In the genomic region with DNA sequence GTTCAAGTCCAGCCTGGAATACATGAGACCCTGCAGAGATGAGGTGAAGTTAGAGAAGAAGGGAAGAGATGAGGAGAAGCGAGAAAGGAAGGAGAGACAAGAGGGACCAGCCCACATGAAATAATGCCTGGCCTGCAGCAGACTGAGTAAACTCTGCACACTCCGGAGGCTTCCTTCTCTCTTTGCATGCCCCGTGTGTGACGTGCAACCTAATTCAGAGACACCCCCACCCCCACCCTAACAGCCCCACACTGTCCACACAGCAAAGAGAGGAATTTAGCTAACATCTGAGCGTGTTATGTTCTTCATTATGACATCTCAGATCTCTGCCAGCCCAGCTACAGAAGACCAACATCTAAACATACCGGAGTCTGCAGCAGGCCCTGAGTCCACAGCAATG, we compare ENCODE assay signal across 22 mouse cellular contexts. TPM values are rescaled to one million over a fixed set of nuclear protein-coding genes. Genes with fewer than 3 reads are reported as not detected.
A peak's percentile ranks its signal among the peaks of the same experiment; 100 is the strongest.
DNase-seq lines count a peak whose midpoint lies in the region; ATAC-seq and TF ChIP-seq lines count a peak whose summit lies in the region.
"Had no signal": no experiment of that assay in that cellular context is flagged by ENCODE, and none has a peak within 500 bp of the region (broad histone marks: within the 10 kb centered on the region; RNA-seq: fewer than 3 reads in every experiment).

No protein-coding gene starts in this region.

- no peak overlapping the region for H3K4me2 ChIP-seq in heart, embryonic 15.5 days
- H3K4me2 ChIP-seq in heart, embryonic 12.5 days: no peak overlapping the region
- no peak overlapping the region for H3K4me2 ChIP-seq in lung, embryonic 15.5 days
- no peak overlapping the region for H3K4me2 ChIP-seq in stomach, embryonic 15.5 days
- H3K4me2 ChIP-seq: forebrain, embryonic 12.5 days; hindbrain, embryonic 15.5 days; limb, embryonic 13.5 days; liver, embryonic 15.5 days; midbrain, embryonic 13.5 days had no signal

- no peaks in the 10 kb centered on the region for H3K36me3 ChIP-seq in heart, embryonic 15.5 days
- no peaks in the 10 kb centered on the region for H3K36me3 ChIP-seq in heart, embryonic 12.5 days
- no peaks in the 10 kb centered on the region for H3K36me3 ChIP-seq in lung, embryonic 15.5 days
- no peaks in the 10 kb centered on the region for H3K36me3 ChIP-seq in stomach, embryonic 15.5 days
- H3K36me3 ChIP-seq: forebrain, embryonic 12.5 days; hindbrain, embryonic 15.5 days; limb, embryonic 13.5 days; liver, embryonic 15.5 days; midbrain, embryonic 13.5 days had no signal

- no peaks in the 10 kb centered on the region for H3K9me3 ChIP-seq in heart, embryonic 15.5 days (replicated peaks)
- no peaks in the 10 kb centered on the region for H3K9me3 ChIP-seq in heart, embryonic 12.5 days (replicated peaks)
- no peaks in the 10 kb centered on the region for H3K9me3 ChIP-seq in lung, embryonic 15.5 days
- H3K9me3 ChIP-seq in stomach, embryonic 15.5 days: no peaks in the 10 kb centered on the region
- H3K9me3 ChIP-seq: forebrain, embryonic 12.5 days; hindbrain, embryonic 15.5 days; limb, embryonic 13.5 days; liver, embryonic 15.5 days; midbrain, embryonic 13.5 days had no signal

- no peak for TF ChIP-seq CTCF in embryonic fibroblast, embryonic 13.5 days (IDR thresholded peaks at IDR 0.05; ENCODE audit: borderline replicate concordance, insufficient read depth, low read length)

- no peak for DNase-seq in lung, adult 18-20 months
- no peak for DNase-seq in adrenal gland, postnatal 25 days
- DNase-seq: gastrocnemius, postnatal 10 days; heart, adult 11 months; heart, postnatal 36 days; kidney, adult 18-20 months; kidney, postnatal 10 days; layer of hippocampus, postnatal 36 days; thymus, postnatal 25 days had no signal

- no peak; the same call in 1 of the 2 replicates for ATAC-seq in heart, embryonic 15.5 days (replicated peaks; ENCODE audit: insufficient number of reproducible peaks, insufficient read depth, low FRiP score, low read depth)
- no peak for ATAC-seq in heart, embryonic 12.5 days (ENCODE audit: insufficient number of reproducible peaks, low FRiP score)
- no peak for ATAC-seq in lung, embryonic 15.5 days (ENCODE audit: borderline replicate concordance, extremely low read depth, low FRiP score, low TSS enrichment)
- no peak for ATAC-seq in stomach, embryonic 15.5 days (ENCODE audit: insufficient read depth, low FRiP score, low read depth)
- ATAC-seq in cerebellum, adult (ENCODE audit: insufficient number of reproducible peaks, low FRiP score, low TSS enrichment): no peak
- ATAC-seq: midbrain, embryonic 13.5 days had no signal

- H3K27me3 ChIP-seq in heart, embryonic 15.5 days: no peaks in the 10 kb centered on the region
- H3K27me3 ChIP-seq in heart, embryonic 12.5 days (replicated peaks): no peaks in the 10 kb centered on the region
- no peaks in the 10 kb centered on the region for H3K27me3 ChIP-seq in lung, embryonic 15.5 days
- H3K27me3 ChIP-seq in stomach, embryonic 15.5 days (replicated peaks): no peaks in the 10 kb centered on the region
- H3K27me3 ChIP-seq: forebrain, embryonic 12.5 days; hindbrain, embryonic 15.5 days; limb, embryonic 13.5 days; liver, embryonic 15.5 days; midbrain, embryonic 13.5 days had no signal

- H3K27ac ChIP-seq in heart, embryonic 15.5 days: peak overlapping the region; percentile 44
- H3K27ac ChIP-seq in heart, embryonic 12.5 days (ENCODE audit: poor library complexity, severe bottlenecking): no peak overlapping the region
- peak overlapping the region; percentile 75 for H3K27ac ChIP-seq in lung, embryonic 15.5 days
- peak overlapping the region; percentile 11 for H3K27ac ChIP-seq in embryonic fibroblast, embryonic 13.5 days (ENCODE audit: insufficient read depth, low read length)
- H3K27ac ChIP-seq in stomach, embryonic 15.5 days: peak overlapping the region; percentile 55
- H3K27ac ChIP-seq: forebrain, embryonic 12.5 days; hindbrain, embryonic 15.5 days; layer of hippocampus, adult 2 months; limb, embryonic 13.5 days; liver, embryonic 15.5 days; midbrain, embryonic 13.5 days had no signal

- WGBS in heart, embryonic 15.5 days: 45% methylated on average over 6 of the region's 6 CpGs
- whole genome bisulfite sequencing in heart, embryonic 12.5 days: 55% methylated on average over 6 of the region's 6 CpGs
- 28% methylated on average over 6 of the region's 6 CpGs for WGBS in lung, embryonic 15.5 days
- WGBS in stomach, embryonic 15.5 days: 40% methylated on average over 6 of the region's 6 CpGs

- TF ChIP-seq POLR2A in embryonic fibroblast, embryonic 13.5 days (IDR thresholded peaks at IDR 0.05; ENCODE audit: low read depth, low read length): no peak

- no peak overlapping the region for H3K4me3 ChIP-seq in heart, embryonic 15.5 days
- no peak overlapping the region for H3K4me3 ChIP-seq in heart, embryonic 12.5 days
- H3K4me3 ChIP-seq in lung, embryonic 15.5 days: no peak overlapping the region
- no peak overlapping the region for H3K4me3 ChIP-seq in embryonic fibroblast, embryonic 13.5 days (ENCODE audit: insufficient read depth, low read length)
- no peak overlapping the region for H3K4me3 ChIP-seq in stomach, embryonic 15.5 days (replicated peaks)
- H3K4me3 ChIP-seq: forebrain, embryonic 12.5 days; hindbrain, embryonic 15.5 days; layer of hippocampus, adult 2 months; limb, embryonic 13.5 days; liver, embryonic 15.5 days; midbrain, embryonic 13.5 days; myocyte had no signal

- H3K4me1 ChIP-seq in heart, embryonic 15.5 days (replicated peaks): peaks cover 31% of the 10 kb centered on the region
- peaks cover 27% of the 10 kb centered on the region for H3K4me1 ChIP-seq in heart, embryonic 12.5 days (replicated peaks)
- H3K4me1 ChIP-seq in lung, embryonic 15.5 days: peaks cover 34% of the 10 kb centered on the region
- H3K4me1 ChIP-seq in embryonic fibroblast, embryonic 13.5 days (ENCODE audit: control insufficient read depth, insufficient read depth, low read length): peaks cover 25% of the 10 kb centered on the region
- peaks cover 25% of the 10 kb centered on the region for H3K4me1 ChIP-seq in stomach, embryonic 15.5 days
- H3K4me1 ChIP-seq: forebrain, embryonic 12.5 days; midbrain, embryonic 13.5 days had no signal

- no peak overlapping the region for H3K9ac ChIP-seq in heart, embryonic 15.5 days
- no peak overlapping the region for H3K9ac ChIP-seq in heart, embryonic 12.5 days
- H3K9ac ChIP-seq in lung, embryonic 15.5 days: no peak overlapping the region
- no peak overlapping the region for H3K9ac ChIP-seq in stomach, embryonic 15.5 days
- H3K9ac ChIP-seq: forebrain, embryonic 12.5 days; hindbrain, embryonic 15.5 days; limb, embryonic 13.5 days; liver, embryonic 15.5 days; midbrain, embryonic 13.5 days had no signal

RNA-seq across cellular contexts. Expression of gene Ier3, which starts 42.5 kb away (rescaled TPM):
- polyA plus RNA-seq in heart, embryonic 15.5 days (2015; fragmentation: Nextera tagmentation; extraction: Ambion mirVana): 49.7 and 56.5 TPM in 2 replicates
- 37.6 and 38.6 TPM in 2 replicates for polyA plus RNA-seq in heart, embryonic 12.5 days (2016; fragmentation: Nextera tagmentation; extraction: Ambion mirVana)
- 17.9 and 21.0 TPM in 2 replicates for polyA plus RNA-seq in lung, embryonic 15.5 days (2015; fragmentation: Nextera tagmentation; extraction: Ambion mirVana)
- 82.6 and 120 TPM in 2 replicates for polyA plus RNA-seq in embryonic fibroblast, embryonic 13.5 days (2011; ENCODE audit: insufficient read length, low read depth, missing spikeins)
- 14.5 and 16.7 TPM in 2 replicates for polyA plus RNA-seq in stomach, embryonic 15.5 days (2015; fragmentation: Nextera tagmentation; extraction: Ambion mirVana)
- total RNA-seq in adrenal gland, postnatal 25 days (2021): 7.6 and 11.7 TPM in 2 replicates

RNA-seq across cellular contexts. Expression of gene Flot1, which starts 44.1 kb away (rescaled TPM):
- 103 and 109 TPM in 2 replicates for polyA plus RNA-seq in heart, embryonic 15.5 days (2015; fragmentation: Nextera tagmentation; extraction: Ambion mirVana)
- 78.2 and 80.2 TPM in 2 replicates for polyA plus RNA-seq in heart, embryonic 12.5 days (2016; fragmentation: Nextera tagmentation; extraction: Ambion mirVana)
- 50.1 and 54.4 TPM in 2 replicates for polyA plus RNA-seq in lung, embryonic 15.5 days (2015; fragmentation: Nextera tagmentation; extraction: Ambion mirVana)
- 66.3 and 78.7 TPM in 2 replicates for polyA plus RNA-seq in embryonic fibroblast, embryonic 13.5 days (2011; ENCODE audit: insufficient read length, low read depth, missing spikeins)
- 45.3 and 46.0 TPM in 2 replicates for polyA plus RNA-seq in stomach, embryonic 15.5 days (2015; fragmentation: Nextera tagmentation; extraction: Ambion mirVana)
- total RNA-seq in adrenal gland, postnatal 25 days (2021): 61.0 and 94.1 TPM in 2 replicates

RNA-seq across cellular contexts. Expression of gene Tubb5, which starts 59.1 kb away (rescaled TPM):
- 567 and 662 TPM in 2 replicates for polyA plus RNA-seq in heart, embryonic 15.5 days (2015; fragmentation: Nextera tagmentation; extraction: Ambion mirVana)
- polyA plus RNA-seq in heart, embryonic 12.5 days (2016; fragmentation: Nextera tagmentation; extraction: Ambion mirVana): 743 and 773 TPM in 2 replicates
- 1,042 and 1,079 TPM in 2 replicates for polyA plus RNA-seq in lung, embryonic 15.5 days (2015; fragmentation: Nextera tagmentation; extraction: Ambion mirVana)
- 856 and 947 TPM in 2 replicates for polyA plus RNA-seq in embryonic fibroblast, embryonic 13.5 days (2011; ENCODE audit: insufficient read length, low read depth, missing spikeins)
- 762 and 772 TPM in 2 replicates for polyA plus RNA-seq in stomach, embryonic 15.5 days (2015; fragmentation: Nextera tagmentation; extraction: Ambion mirVana)
- total RNA-seq in adrenal gland, postnatal 25 days (2021): 192 and 221 TPM in 2 replicates
